Mouse (Mus musculus) liver, embryonic 12.5 days (tissue): ENCODE results near the gene Col27a1. TPM values are rescaled to one million over a fixed set of nuclear protein-coding genes. Genes with fewer than 3 reads are reported as not detected.

Experiments
- ATAC-seq: fragments of 200-750 bp; cut with Nextera tagmentation; 2 replicates; pipeline ENCODE4 v1.8.0; 2017; ENCODE audit warnings: moderate number of reproducible peaks, mild to moderate bottlenecking, moderate library complexity
- H3K27ac ChIP-seq: fragments of 300-500 bp; sonication (generic); 2 replicates; pipeline ENCODE4 v1.5.1; 2016; ENCODE audit warnings: mild to moderate bottlenecking
- H3K27me3 ChIP-seq: fragments of 300-500 bp; sonication (generic); replicated peaks from 2 replicates; pipeline ENCODE4 v1.6.1; 2016; ENCODE audit warnings: mild to moderate bottlenecking, moderate library complexity
- H3K36me3 ChIP-seq: fragments of 300-500 bp; sonication (generic); 2 replicates; pipeline ENCODE4 v1.6.1; 2016; ENCODE audit warnings: mild to moderate bottlenecking, moderate library complexity
- H3K4me1 ChIP-seq: fragments of 300-500 bp; sonication (generic); 2 replicates; pipeline ENCODE4 v1.6.1; 2016
- H3K4me2 ChIP-seq: fragments of 300-500 bp; sonication (generic); 2 replicates; pipeline ENCODE4 v1.6.1; 2016; ENCODE audit warnings: mild to moderate bottlenecking, moderate library complexity
- H3K4me3 ChIP-seq: fragments of 300-500 bp; sonication (generic); 2 replicates; pipeline ENCODE4 v1.5.1; 2016; ENCODE audit warnings: mild to moderate bottlenecking, moderate library complexity
- H3K9ac ChIP-seq: fragments of 300-500 bp; sonication (generic); 2 replicates; pipeline ENCODE4 v1.6.1; 2016; ENCODE audit warnings: mild to moderate bottlenecking, moderate library complexity
- H3K9me3 ChIP-seq: fragments of 300-500 bp; sonication (generic); replicated peaks from 2 replicates; pipeline ENCODE4 v1.6.1; 2016; ENCODE audit warnings: mild to moderate bottlenecking, moderate library complexity
- WGBS: fragments of 180-500 bp; shearing (Covaris S2); methylation state at CpG from one replicate; pipeline ENCODE4 v1.1.7; 2016; ENCODE audit not compliant: insufficient replicate concordance; 5-methylcytosine and 5-hydroxymethylcytosine counted together
- polyA plus RNA-seq: library from polyadenylated mRNA; unstranded; fragments of >200 nt; fragmentation: Nextera tagmentation; extraction: Ambion mirVana; gene quantifications from 2 replicates; pipeline ENCODE4 v1.2.1, GENCODE M21; 2016

Gene Col27a1
- polyA plus RNA-seq, 1 experiment from 2014 or later, result 2.7 TPM

DNA sequence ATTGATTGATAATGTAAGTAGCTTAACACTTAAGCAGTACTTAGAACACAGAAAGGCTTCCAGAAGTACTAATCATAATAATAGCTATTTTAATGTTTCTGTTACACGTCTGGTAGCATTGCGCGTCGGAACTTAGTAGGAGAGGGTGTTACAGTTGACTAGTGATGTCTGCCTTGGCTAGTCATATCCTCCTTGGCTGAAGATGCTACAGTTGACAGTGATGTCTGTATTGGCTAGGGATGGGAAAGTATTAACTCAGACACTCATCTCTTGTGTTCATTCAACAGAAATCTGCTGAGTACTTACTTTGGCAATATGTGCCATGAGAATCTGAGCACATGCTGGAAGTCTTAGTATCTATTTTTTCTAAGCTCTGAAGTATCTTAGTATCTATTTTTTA lies 53.3 kb downstream of the Col27a1 start:
- no peak for ATAC-seq
- Histone ChIP-seq H3K4me2 (no peak overlapping the region), H3K36me3 (0 out of 2 replicates have a peak, but pooled peaks cover 2% of the 10 kb centered on the region), H3K27ac (no peak overlapping the region), H3K9me3 (no peaks in the 10 kb centered on the region), H3K4me1 (no peaks in the 10 kb centered on the region), H3K4me3 (no peak overlapping the region), H3K27me3 (no peaks in the 10 kb centered on the region), H3K9ac (no peak overlapping the region)
- WGBS, result 87% methylated on average over 4 of the region's 4 CpGs

DNA sequence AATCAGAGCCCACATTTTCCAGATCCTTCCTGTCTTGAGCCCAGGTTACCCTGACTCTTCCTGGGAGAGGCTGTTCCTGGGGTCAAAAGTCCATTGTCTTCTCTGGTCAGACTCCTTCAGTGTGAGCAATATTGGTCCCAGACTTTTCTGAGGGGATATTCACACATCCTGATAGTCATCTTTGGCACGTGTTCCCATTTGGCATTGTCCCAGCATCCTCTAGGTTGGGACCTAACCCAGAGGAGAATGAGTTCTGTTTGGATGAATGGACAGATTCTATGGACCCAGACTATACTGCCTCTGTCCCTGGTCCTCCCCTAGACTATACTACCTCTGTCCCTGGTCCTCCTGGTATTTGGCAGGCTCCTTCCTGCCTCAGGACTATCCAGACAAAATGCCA lies 53.8 kb downstream of the Col27a1 start:
- Histone ChIP-seq H3K9ac (no peak overlapping the region), H3K36me3 (0 out of 2 replicates have a peak, but pooled peaks cover 2% of the 10 kb centered on the region), H3K4me1 (no peaks in the 10 kb centered on the region), H3K4me3 (no peak overlapping the region), H3K4me2 (no peak overlapping the region), H3K9me3 (no peaks in the 10 kb centered on the region), H3K27ac (no peak overlapping the region), H3K27me3 (no peaks in the 10 kb centered on the region)
- no peak for ATAC-seq
- 70% methylated on average over 1 of the region's 1 CpGs for WGBS

DNA sequence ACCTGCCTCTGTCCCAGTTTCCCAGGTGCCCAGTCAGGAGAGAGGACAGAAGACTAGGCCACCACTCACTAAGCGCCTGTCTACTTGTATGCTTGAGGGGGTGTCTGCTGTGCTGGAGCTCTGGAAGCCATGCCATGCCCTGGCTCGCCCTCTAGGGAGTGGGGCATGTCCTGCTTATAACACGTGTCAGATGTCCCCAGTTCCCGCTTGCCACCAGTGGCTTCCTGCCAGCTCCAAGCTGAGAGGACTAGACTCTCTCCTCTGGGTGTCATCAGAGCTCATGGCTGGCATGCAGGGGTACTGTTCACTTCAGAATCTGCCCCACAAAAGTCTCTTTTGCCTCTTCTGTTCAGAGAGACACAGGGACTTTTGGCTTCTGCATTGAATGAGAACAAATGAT lies 55.0 kb downstream of the Col27a1 start:
- Histone ChIP-seq H3K36me3 (0 out of 2 replicates have a peak, but pooled peaks cover 5% of the 10 kb centered on the region), H3K4me2 (no peak overlapping the region), H3K9ac (no peak overlapping the region), H3K27me3 (no peaks in the 10 kb centered on the region), H3K9me3 (no peaks in the 10 kb centered on the region), H3K4me1 (no peaks in the 10 kb centered on the region), H3K27ac (no peak overlapping the region), H3K4me3 (no peak overlapping the region)
- ATAC-seq, result no peak
- 53% methylated on average over 4 of the region's 4 CpGs for WGBS

DNA sequence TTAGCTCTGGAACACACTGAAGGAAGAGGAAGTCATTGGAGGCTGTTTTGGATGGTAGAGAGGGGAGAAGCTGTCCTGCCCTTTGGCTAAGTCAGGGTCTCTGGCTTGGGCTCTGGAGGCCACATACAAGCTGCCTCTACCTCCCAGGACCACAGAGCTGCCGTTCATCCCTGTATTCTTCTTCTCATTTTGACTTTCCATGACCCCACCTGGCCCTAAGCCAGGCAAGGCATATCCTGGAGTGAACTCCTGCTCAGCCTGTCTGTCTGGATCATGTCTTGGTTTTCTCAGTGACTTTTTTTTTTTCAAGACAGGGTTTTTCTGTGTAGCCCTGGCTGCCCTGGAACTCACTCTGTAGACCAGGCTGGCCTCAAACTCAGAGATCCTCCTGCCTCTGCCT lies 60.7 kb downstream of the Col27a1 start:
- no peak overlapping the region for H3K9ac ChIP-seq
- H3K9me3 ChIP-seq, result no peaks in the 10 kb centered on the region
- H3K4me2 ChIP-seq, result no peak overlapping the region
- WGBS, result 53% methylated on average over 1 of the region's 1 CpGs
- no peaks in the 10 kb centered on the region for H3K27me3 ChIP-seq
- H3K27ac ChIP-seq, result no peak overlapping the region
- no peaks in the 10 kb centered on the region for H3K4me1 ChIP-seq
- no peak for ATAC-seq
- 0 out of 2 replicates have a peak, but pooled peaks cover 5% of the 10 kb centered on the region for H3K36me3 ChIP-seq
- no peak overlapping the region for H3K4me3 ChIP-seq

DNA sequence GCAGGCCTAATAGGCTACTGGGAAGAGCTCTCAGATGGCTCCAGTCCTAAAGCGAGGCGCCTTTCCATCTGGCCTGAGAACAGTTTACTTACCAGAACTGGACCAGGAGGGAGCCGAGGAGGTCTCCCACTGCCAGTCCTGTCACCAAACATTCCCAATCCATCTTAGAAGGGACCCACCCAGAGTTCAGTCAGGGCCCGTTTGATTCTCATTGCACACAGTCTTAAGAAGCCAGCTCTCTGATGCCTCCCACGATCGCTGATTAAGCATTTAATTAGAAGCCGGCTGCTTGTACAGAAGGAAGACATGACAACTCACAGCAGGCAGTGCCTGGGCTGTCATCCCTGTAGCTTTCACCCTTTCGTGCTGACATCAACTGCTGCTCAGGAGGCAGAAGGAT lies 61.4 kb downstream of the Col27a1 start:
- Histone ChIP-seq H3K4me3 (no peak overlapping the region), H3K9me3 (no peaks in the 10 kb centered on the region), H3K27me3 (no peaks in the 10 kb centered on the region), H3K4me2 (no peak overlapping the region), H3K36me3 (0 out of 2 replicates have a peak, but pooled peaks cover 5% of the 10 kb centered on the region), H3K9ac (no peak overlapping the region), H3K27ac (no peak overlapping the region), H3K4me1 (no peaks in the 10 kb centered on the region)
- WGBS, result 59% methylated on average over 8 of the region's 8 CpGs
- ATAC-seq, result no peak

DNA sequence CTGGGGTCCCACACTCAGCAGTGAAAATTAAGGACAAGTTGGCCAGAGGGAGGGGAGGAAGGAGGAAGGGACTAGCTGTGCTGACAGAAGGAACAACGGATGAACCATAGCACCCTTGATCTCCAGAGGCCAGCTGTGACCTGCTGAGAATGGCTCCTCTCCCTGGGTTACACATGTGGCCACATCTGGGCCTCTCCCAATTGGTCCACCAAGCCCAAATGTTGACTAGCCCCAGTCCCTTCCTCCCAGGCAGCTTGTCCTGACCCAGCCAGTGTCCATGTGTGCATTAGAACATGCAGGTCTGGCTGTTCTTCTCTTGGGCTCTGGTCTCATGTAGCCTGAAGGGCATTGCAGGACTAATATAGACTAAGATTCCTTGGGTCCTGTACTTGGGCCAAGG lies 62.8 kb downstream of the Col27a1 start:
- Histone ChIP-seq H3K27ac (no peak overlapping the region), H3K4me2 (no peak overlapping the region), H3K9ac (no peak overlapping the region), H3K9me3 (no peaks in the 10 kb centered on the region), H3K4me1 (no peaks in the 10 kb centered on the region), H3K36me3 (0 out of 2 replicates have a peak, but pooled peaks cover 5% of the 10 kb centered on the region), H3K4me3 (no peak overlapping the region), H3K27me3 (no peaks in the 10 kb centered on the region)
- ATAC-seq, result no peak
- WGBS, result 53% methylated on average over 1 of the region's 1 CpGs

DNA sequence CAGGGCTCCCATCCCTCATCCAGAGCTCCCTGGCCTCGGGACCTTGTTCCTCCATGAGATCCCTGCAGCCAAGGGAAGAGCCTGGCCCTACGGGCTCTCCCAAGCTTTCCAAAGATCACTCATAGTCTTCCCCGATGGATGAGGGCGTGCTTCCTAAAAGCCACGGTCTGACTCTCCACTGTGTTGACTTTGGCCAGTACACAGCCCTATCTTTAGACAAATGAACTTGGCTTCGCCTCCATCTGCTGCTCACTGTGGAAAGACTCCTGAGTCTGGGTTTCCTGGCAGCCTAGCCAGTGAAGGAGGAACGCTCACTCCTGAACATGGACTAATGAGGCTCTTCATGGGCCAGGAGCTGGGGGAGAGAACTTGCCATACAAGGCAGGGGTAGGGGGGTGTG lies 65.0 kb downstream of the Col27a1 start:
- WGBS, result 58% methylated on average over 7 of the region's 7 CpGs
- no peak overlapping the region for H3K4me2 ChIP-seq
- H3K9ac ChIP-seq, result no peak overlapping the region
- peaks cover 2% of the 10 kb centered on the region; the same call in 1 of the 2 replicates for H3K36me3 ChIP-seq
- no peak overlapping the region for H3K4me3 ChIP-seq
- no peaks in the 10 kb centered on the region for H3K4me1 ChIP-seq
- no peak overlapping the region for H3K27ac ChIP-seq
- no peaks in the 10 kb centered on the region for H3K9me3 ChIP-seq
- no peaks in the 10 kb centered on the region for H3K27me3 ChIP-seq
- no peak for ATAC-seq

DNA sequence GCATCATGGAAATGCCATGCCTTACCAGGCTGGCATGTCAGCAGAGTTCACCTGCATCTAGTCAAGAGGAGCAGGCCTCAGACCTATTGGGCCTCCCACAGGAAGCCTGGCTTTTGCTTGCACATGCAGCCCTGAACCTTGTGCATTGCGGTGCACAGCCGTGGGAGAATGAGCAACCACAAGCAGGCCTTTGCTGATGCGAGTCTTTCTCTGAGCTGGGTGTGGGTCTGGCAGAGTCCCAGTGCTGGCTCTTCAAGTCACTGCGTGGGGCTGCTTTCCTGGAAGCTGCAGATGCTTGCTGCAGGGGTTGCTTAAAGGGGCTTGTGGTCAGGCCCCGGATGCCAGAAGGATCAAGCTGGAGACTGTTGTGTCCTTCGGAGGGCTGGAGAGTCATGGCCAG lies 67.9 kb downstream of the Col27a1 start:
- Histone ChIP-seq H3K27me3 (no peaks in the 10 kb centered on the region), H3K9me3 (no peaks in the 10 kb centered on the region), H3K27ac (no peak overlapping the region), H3K4me1 (no peaks in the 10 kb centered on the region), H3K9ac (no peak overlapping the region), H3K36me3 (peaks cover 12% of the 10 kb centered on the region; the same call in 1 of the 2 replicates), H3K4me3 (no peak overlapping the region), H3K4me2 (no peak overlapping the region)
- WGBS, result 69% methylated on average over 6 of the region's 6 CpGs
- no peak for ATAC-seq

DNA sequence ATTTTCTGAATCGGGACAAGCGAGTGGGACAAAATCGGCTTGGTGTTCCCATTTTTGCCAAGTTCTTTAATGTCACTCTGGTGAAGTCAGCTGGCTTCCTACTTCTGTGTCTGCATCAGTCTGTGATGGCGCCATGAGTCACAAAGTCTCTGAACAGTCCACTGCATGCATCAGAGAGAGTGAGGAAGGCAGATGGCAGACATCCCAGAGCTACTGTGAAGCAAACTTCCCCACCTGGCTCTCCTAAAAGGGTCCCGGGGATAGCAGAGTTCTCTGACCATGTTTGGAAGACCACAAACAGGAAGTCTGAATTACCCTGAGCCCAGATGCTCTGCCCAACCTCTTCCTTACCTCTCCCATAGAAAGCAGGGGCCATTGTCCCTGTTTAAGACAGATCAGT lies 69.5 kb downstream of the Col27a1 start:
- 58% methylated on average over 5 of the region's 5 CpGs for WGBS

DNA sequence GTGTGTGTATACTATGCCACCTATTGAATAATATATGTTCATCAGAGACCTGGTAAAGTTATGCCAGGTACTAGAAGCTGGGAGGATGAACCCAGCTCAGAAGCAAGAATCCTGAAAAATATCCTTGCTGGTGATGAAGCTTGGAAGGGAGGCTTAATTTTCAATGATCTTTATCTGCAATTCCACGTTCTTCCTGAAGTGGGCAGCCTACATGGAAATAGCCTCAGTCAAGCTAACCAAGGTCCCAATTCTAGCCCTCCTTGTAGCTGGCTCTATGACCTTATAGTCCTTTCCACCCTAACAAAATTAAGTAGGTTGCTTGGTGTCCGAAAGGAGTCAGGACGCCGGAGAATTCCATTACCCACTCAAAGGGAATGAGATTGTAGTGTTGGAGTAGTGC lies 72.2 kb downstream of the Col27a1 start:
- H3K9me3 ChIP-seq, result no peaks in the 10 kb centered on the region
- no peak overlapping the region for H3K27ac ChIP-seq
- H3K4me1 ChIP-seq, result no peaks in the 10 kb centered on the region
- 63% methylated on average over 4 of the region's 4 CpGs for WGBS
- peaks cover 12% of the 10 kb centered on the region; the same call in 1 of the 2 replicates for H3K36me3 ChIP-seq
- no peaks in the 10 kb centered on the region for H3K27me3 ChIP-seq
- no peak overlapping the region for H3K4me3 ChIP-seq
- ATAC-seq, result no peak
- no peak overlapping the region for H3K9ac ChIP-seq
- H3K4me2 ChIP-seq, result no peak overlapping the region

More for the DNA sequence above, 69.5 kb downstream of the Col27a1 start:
- H3K9ac ChIP-seq, result no peak overlapping the region
- no peaks in the 10 kb centered on the region for H3K9me3 ChIP-seq
- no peaks in the 10 kb centered on the region for H3K4me1 ChIP-seq
- H3K27me3 ChIP-seq, result no peaks in the 10 kb centered on the region
- H3K4me3 ChIP-seq, result no peak overlapping the region
- H3K36me3 ChIP-seq, result peaks cover 12% of the 10 kb centered on the region; the same call in 1 of the 2 replicates
- ATAC-seq, result no peak
- H3K27ac ChIP-seq, result no peak overlapping the region
- no peak overlapping the region for H3K4me2 ChIP-seq

DNA sequence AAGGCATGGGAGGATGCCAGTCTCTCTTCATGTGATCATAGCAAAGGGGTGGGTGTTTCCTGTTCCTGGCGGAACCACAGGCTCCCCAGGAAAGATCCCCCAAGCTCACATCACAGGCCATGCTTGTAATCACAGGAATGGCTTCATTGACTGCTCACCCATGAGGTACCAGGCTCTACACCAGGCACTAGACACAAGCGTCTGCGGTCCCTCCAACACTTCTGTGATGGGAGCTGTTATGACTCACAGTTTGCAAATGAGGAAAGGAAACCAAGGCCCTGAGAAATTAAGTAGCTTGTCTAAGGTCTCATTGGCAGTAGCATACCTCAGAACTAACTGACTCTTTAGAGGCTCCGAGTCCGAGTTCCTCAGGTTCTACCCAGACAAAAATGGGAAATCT lies 74.7 kb downstream of the Col27a1 start:
- Histone ChIP-seq H3K27me3 (no peaks in the 10 kb centered on the region), H3K9ac (no peak overlapping the region), H3K9me3 (no peaks in the 10 kb centered on the region), H3K27ac (no peak overlapping the region), H3K4me3 (no peak overlapping the region), H3K4me1 (no peaks in the 10 kb centered on the region), H3K4me2 (no peak overlapping the region), H3K36me3 (peaks cover 16% of the 10 kb centered on the region; the same call in 1 of the 2 replicates)
- 71% methylated on average over 5 of the region's 5 CpGs for whole genome bisulfite sequencing
- ATAC-seq, result no peak

DNA sequence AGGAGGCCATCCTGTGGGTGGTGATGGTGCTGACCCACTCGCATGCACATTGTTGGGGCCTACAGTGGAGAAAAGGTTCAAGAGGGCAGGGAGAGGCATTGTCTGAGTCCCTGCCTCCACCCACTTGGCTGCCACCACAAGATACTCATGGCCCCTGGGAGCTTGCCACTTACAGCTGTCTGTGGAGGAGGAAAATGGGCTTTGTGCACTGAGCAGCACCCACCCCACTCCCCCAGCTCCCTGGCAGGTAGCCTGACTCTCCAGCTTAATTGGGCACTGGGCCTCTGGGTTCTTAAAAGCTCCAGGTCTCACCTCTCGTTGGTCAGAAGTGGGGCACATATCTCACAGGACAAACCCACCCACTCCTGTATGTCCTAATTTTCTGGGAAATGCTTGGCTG lies 76.3 kb downstream of the Col27a1 start:
- no peak overlapping the region for H3K9ac ChIP-seq
- no peak overlapping the region for H3K4me2 ChIP-seq
- WGBS, result 59% methylated on average over 2 of the region's 2 CpGs
- ATAC-seq, result no peak
- H3K36me3 ChIP-seq, result peaks cover 18% of the 10 kb centered on the region
- H3K27me3 ChIP-seq, result no peaks in the 10 kb centered on the region
- H3K27ac ChIP-seq, result no peak overlapping the region
- H3K4me1 ChIP-seq, result no peaks in the 10 kb centered on the region
- no peaks in the 10 kb centered on the region for H3K9me3 ChIP-seq
- H3K4me3 ChIP-seq, result no peak overlapping the region

DNA sequence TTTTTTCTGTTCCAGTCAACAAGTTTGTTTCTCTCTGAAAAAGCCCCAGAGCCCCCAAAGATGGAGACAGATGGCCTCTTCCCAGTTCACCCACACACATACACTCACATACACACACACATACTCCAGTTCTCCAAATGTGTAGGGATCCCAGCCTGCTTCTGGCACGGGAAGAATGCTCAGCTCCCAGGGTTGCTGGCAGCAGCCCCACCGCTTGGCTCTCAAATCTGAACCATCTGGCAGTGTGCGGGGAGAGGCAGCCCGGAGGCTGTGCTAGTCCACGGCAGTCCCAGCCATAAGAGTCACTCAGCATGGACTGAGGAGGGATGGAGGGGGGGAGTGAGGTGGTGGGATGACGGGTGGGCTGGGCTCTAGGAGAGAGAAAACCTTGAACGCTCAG lies 77.3 kb downstream of the Col27a1 start:
- H3K9me3 ChIP-seq, result no peaks in the 10 kb centered on the region
- H3K9ac ChIP-seq, result no peak overlapping the region
- H3K4me3 ChIP-seq, result no peak overlapping the region
- H3K4me2 ChIP-seq, result no peak overlapping the region
- WGBS, result 57% methylated on average over 7 of the region's 7 CpGs
- H3K4me1 ChIP-seq, result no peaks in the 10 kb centered on the region
- no peaks in the 10 kb centered on the region for H3K27me3 ChIP-seq
- H3K36me3 ChIP-seq, result peaks cover 10% of the 10 kb centered on the region
- ATAC-seq, result no peak
- H3K27ac ChIP-seq, result no peak overlapping the region
